Comparison of ENCODE assay signal across 11 mouse cellular contexts in genomic region chr8:122321455-122321921, GRCm38 (mm10). TPM values are rescaled to one million over a fixed set of nuclear protein-coding genes. Genes with fewer than 3 reads are reported as not detected.
DNase-seq lines count a peak whose midpoint lies in the region; ATAC-seq and TF ChIP-seq lines count a peak whose summit lies in the region.
"Had no signal": no experiment of that assay in that cellular context is flagged by ENCODE, and none has a peak within 500 bp of the region (broad histone marks: within the 10 kb centered on the region; RNA-seq: fewer than 3 reads in every experiment).

No protein-coding gene starts in this region.

- H3K27ac ChIP-seq in heart, embryonic 13.5 days (replicated peaks): peak overlapping the region; percentile 88
- H3K27ac ChIP-seq in stomach, embryonic 14.5 days (ENCODE audit: low read length): peak overlapping the region; percentile 15; the same call in 1 of the 2 replicates
- H3K27ac ChIP-seq in stomach, postnatal 0 days (replicated peaks): no peak overlapping the region
- H3K27ac ChIP-seq in liver, embryonic 15.5 days (replicated peaks): peak overlapping the region; percentile 95

- H3K4me1 ChIP-seq in heart, embryonic 13.5 days: peaks cover 100% of the 10 kb centered on the region
- H3K4me1 ChIP-seq in stomach, embryonic 14.5 days (ENCODE audit: control insufficient read depth, insufficient read depth, low read length): peaks cover 47% of the 10 kb centered on the region
- 0 out of 2 replicates have a peak, but pooled peaks cover 2% of the 10 kb centered on the region for H3K4me1 ChIP-seq in stomach, postnatal 0 days (replicated peaks; ENCODE audit: control insufficient read depth, insufficient read depth)
- H3K4me1 ChIP-seq in liver, embryonic 15.5 days (replicated peaks): peaks cover 100% of the 10 kb centered on the region

- ATAC-seq in heart, embryonic 13.5 days (ENCODE audit: extremely low read depth, insufficient number of reproducible peaks, low FRiP score, low TSS enrichment): peak; percentile 16; the same call in 1 of the 2 replicates
- peak; percentile 8; the same call in 1 of the 2 replicates for ATAC-seq in stomach, embryonic 14.5 days (ENCODE audit: insufficient number of reproducible peaks, insufficient read depth, low FRiP score, low read depth)
- ATAC-seq in stomach, postnatal 0 days (ENCODE audit: low FRiP score, low TSS enrichment): no peak
- ATAC-seq in liver, embryonic 15.5 days (ENCODE audit: insufficient read depth): peak; percentile 85
- ATAC-seq: lung, postnatal 0 days had no signal

- 0 out of 2 replicates have a peak overlapping the region, but pooled peaks have one; percentile 1 for H3K4me3 ChIP-seq in heart, embryonic 13.5 days
- H3K4me3 ChIP-seq in stomach, embryonic 14.5 days (ENCODE audit: low read depth, low read length): no peak overlapping the region
- no peak overlapping the region for H3K4me3 ChIP-seq in stomach, postnatal 0 days (ENCODE audit: low read depth, low read length)
- H3K4me3 ChIP-seq in liver, embryonic 15.5 days (replicated peaks): peak overlapping the region; percentile 38

- no peak for DNase-seq in heart, adult 18-20 months
- DNase-seq in stomach, postnatal 0 days (ENCODE audit: low spot score): no peak
- DNase-seq in thymus, postnatal 25 days: no peak
- DNase-seq in adrenal gland, postnatal 25 days: no peak
- DNase-seq in adrenal gland, adult 8-10 months: no peak
- DNase-seq: layer of hippocampus, postnatal 36 days; thymus, adult 18-20 months had no signal

- H3K9me3 ChIP-seq in heart, embryonic 13.5 days: no peaks in the 10 kb centered on the region
- H3K9me3 ChIP-seq in stomach, embryonic 14.5 days (ENCODE audit: control insufficient read depth, low read depth, low read length): no peaks in the 10 kb centered on the region
- H3K9me3 ChIP-seq in stomach, postnatal 0 days (ENCODE audit: control insufficient read depth, low read length): no peaks in the 10 kb centered on the region
- no peaks in the 10 kb centered on the region for H3K9me3 ChIP-seq in liver, embryonic 15.5 days (replicated peaks)

- H3K9ac ChIP-seq in heart, embryonic 13.5 days: peak overlapping the region; percentile 45
- H3K9ac ChIP-seq in stomach, embryonic 14.5 days (replicated peaks; ENCODE audit: low read depth, low read length): no peak overlapping the region
- no peak overlapping the region for H3K9ac ChIP-seq in stomach, postnatal 0 days (ENCODE audit: low read length)
- H3K9ac ChIP-seq in liver, embryonic 15.5 days: peak overlapping the region; percentile 71

- peak overlapping the region; percentile 32 for H3K4me2 ChIP-seq in heart, embryonic 13.5 days
- no peak overlapping the region for H3K4me2 ChIP-seq in stomach, embryonic 14.5 days (replicated peaks; ENCODE audit: low read depth, low read length)
- no peak overlapping the region for H3K4me2 ChIP-seq in stomach, postnatal 0 days (replicated peaks; ENCODE audit: low read depth)
- peak overlapping the region; percentile 67 for H3K4me2 ChIP-seq in liver, embryonic 15.5 days

- no peak for TF ChIP-seq EP300 in stomach, postnatal 0 days (optimal IDR thresholded peaks at IDR 0.05)

- H3K36me3 ChIP-seq in heart, embryonic 13.5 days: peaks cover 49% of the 10 kb centered on the region
- no peaks in the 10 kb centered on the region for H3K36me3 ChIP-seq in stomach, embryonic 14.5 days (ENCODE audit: control insufficient read depth, insufficient read depth, low read length)
- H3K36me3 ChIP-seq in stomach, postnatal 0 days (ENCODE audit: control insufficient read depth, insufficient read depth, low read length): no peaks in the 10 kb centered on the region
- peaks cover 87% of the 10 kb centered on the region for H3K36me3 ChIP-seq in liver, embryonic 15.5 days (replicated peaks)

- TF ChIP-seq CTCF in stomach, postnatal 0 days (IDR thresholded peaks at IDR 0.05; ENCODE audit: low read depth): no peak

- 13% methylated on average over 10 of the region's 10 CpGs for WGBS in heart, embryonic 13.5 days
- 60% methylated on average over 10 of the region's 10 CpGs for WGBS in stomach, embryonic 14.5 days
- 67% methylated on average over 10 of the region's 10 CpGs for WGBS in stomach, postnatal 0 days
- WGBS in liver, embryonic 15.5 days (ENCODE audit: insufficient replicate concordance): 15% methylated on average over 10 of the region's 10 CpGs

- no peaks in the 10 kb centered on the region for H3K27me3 ChIP-seq in heart, embryonic 13.5 days (replicated peaks)
- no peaks in the 10 kb centered on the region for H3K27me3 ChIP-seq in stomach, embryonic 14.5 days (ENCODE audit: control insufficient read depth, insufficient read depth, low read length)
- no peaks in the 10 kb centered on the region for H3K27me3 ChIP-seq in stomach, postnatal 0 days (ENCODE audit: control insufficient read depth, insufficient read depth, low read length)
- no peaks in the 10 kb centered on the region for H3K27me3 ChIP-seq in liver, embryonic 15.5 days

RNA-seq across cellular contexts. Expression of gene Trhr2, which starts 39.1 kb away (rescaled TPM):
- polyA plus RNA-seq in heart, embryonic 13.5 days (2015; fragmentation: Nextera tagmentation; extraction: Ambion mirVana): not detected in 2 replicates
- total RNA-seq in heart, adult 18-20 months (2021): not detected
- not detected in 2 replicates for polyA plus RNA-seq in stomach, embryonic 14.5 days (2014; fragmentation: Nextera tagmentation; extraction: Ambion mirVana)
- polyA plus RNA-seq in stomach, postnatal 0 days (2015; fragmentation: Nextera tagmentation; extraction: Ambion mirVana): not detected in 2 replicates
- polyA plus RNA-seq in liver, embryonic 15.5 days (2015; fragmentation: Nextera tagmentation; extraction: Ambion mirVana): not detected in 2 replicates
- not detected in 2 replicates for total RNA-seq in adrenal gland, postnatal 25 days (2021)
- total RNA-seq in adrenal gland, adult 8-10 months (2022): not detected
- polyA plus RNA-seq: lung, postnatal 0 days had no signal

RNA-seq across cellular contexts. Expression of gene Zfpm1, which starts 39.5 kb away (rescaled TPM):
- 3.8 TPM in 2 replicates for polyA plus RNA-seq in heart, embryonic 13.5 days (2015; fragmentation: Nextera tagmentation; extraction: Ambion mirVana)
- 10 to 100 TPM; 18.4 to 23.0 TPM for total RNA-seq in heart, adult 18-20 months (2021)
- polyA plus RNA-seq in stomach, embryonic 14.5 days (2014; fragmentation: Nextera tagmentation; extraction: Ambion mirVana): 3.1 TPM in 2 replicates
- polyA plus RNA-seq in stomach, postnatal 0 days (2015; fragmentation: Nextera tagmentation; extraction: Ambion mirVana): 2.3 and 2.8 TPM in 2 replicates
- 12.0 and 14.9 TPM in 2 replicates for polyA plus RNA-seq in liver, embryonic 15.5 days (2015; fragmentation: Nextera tagmentation; extraction: Ambion mirVana)
- 17.8 and 22.4 TPM in 2 replicates for total RNA-seq in adrenal gland, postnatal 25 days (2021)
- 10 to 100 TPM; 17.3 to 35.3 (median 28.0) TPM for total RNA-seq in adrenal gland, adult 8-10 months (2022)

RNA-seq across cellular contexts. Expression of gene Zc3h18, which starts 54.9 kb away (rescaled TPM):
- 30.4 and 31.1 TPM in 2 replicates for polyA plus RNA-seq in heart, embryonic 13.5 days (2015; fragmentation: Nextera tagmentation; extraction: Ambion mirVana)
- 10 to 100 TPM; 20.9 to 24.5 TPM for total RNA-seq in heart, adult 18-20 months (2021)
- polyA plus RNA-seq in stomach, embryonic 14.5 days (2014; fragmentation: Nextera tagmentation; extraction: Ambion mirVana): 30.5 and 34.8 TPM in 2 replicates
- polyA plus RNA-seq in stomach, postnatal 0 days (2015; fragmentation: Nextera tagmentation; extraction: Ambion mirVana): 19.4 and 19.8 TPM in 2 replicates
- polyA plus RNA-seq in liver, embryonic 15.5 days (2015; fragmentation: Nextera tagmentation; extraction: Ambion mirVana): 23.1 and 25.6 TPM in 2 replicates
- total RNA-seq in adrenal gland, postnatal 25 days (2021): 49.8 and 52.2 TPM in 2 replicates
- 10 to 100 TPM; 38.4 to 55.0 (median 47.0) TPM for total RNA-seq in adrenal gland, adult 8-10 months (2022)

Comparison
In these comparisons a context has a peak if more than half of its experiments do, and no peak if none do; other contexts are left out.
1. H3K4me2 ChIP-seq: peak in heart, embryonic 13.5 days (single experiment) and liver, embryonic 15.5 days (single experiment); none in stomach, embryonic 14.5 days (single experiment) and stomach, postnatal 0 days (single experiment).
2. H3K4me3 ChIP-seq: peak in heart, embryonic 13.5 days (single experiment) and liver, embryonic 15.5 days (single experiment); none in stomach, embryonic 14.5 days (single experiment) and stomach, postnatal 0 days (single experiment).
3. H3K9ac ChIP-seq: peak in heart, embryonic 13.5 days (single experiment) and liver, embryonic 15.5 days (single experiment); none in stomach, embryonic 14.5 days (single experiment) and stomach, postnatal 0 days (single experiment).